Mouse (Mus musculus) embryo, embryonic 11 days (tissue): ENCODE data around the gene Lama1.

Source experiments
- DNase-seq: peaks from one replicate; pipeline ENCODE4 v3.0.0-alpha.2; 2015

Gene Lama1

GRCm38 (mm10) chr17:67696694-67697386, at the start of gene Lama1:
TSS of gene Lama1 (plus strand) at chr17:67697259.
- peak; percentile 93 for DNase-seq

DNA sequence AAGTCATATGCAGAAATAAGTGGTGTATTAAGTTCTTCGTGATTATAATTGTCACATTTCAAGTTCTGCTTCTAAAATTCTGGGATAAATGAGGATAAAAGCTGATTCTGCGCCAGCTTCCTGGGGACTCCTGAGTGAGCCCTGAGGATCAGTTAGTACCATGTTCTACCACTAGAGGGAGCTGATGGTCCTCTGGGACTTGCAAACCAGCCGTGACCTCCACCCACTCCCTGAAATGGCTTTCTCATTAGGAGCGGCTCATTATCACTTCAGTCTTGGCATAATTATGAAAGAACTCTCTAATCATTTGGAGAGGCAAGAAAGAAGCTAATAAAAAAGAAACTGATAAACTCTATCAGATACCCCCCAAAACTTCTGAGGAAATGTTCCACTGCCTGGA, 45.6 kb upstream of the Lama1 start:
- peak; percentile 84 for DNase-seq

DNA sequence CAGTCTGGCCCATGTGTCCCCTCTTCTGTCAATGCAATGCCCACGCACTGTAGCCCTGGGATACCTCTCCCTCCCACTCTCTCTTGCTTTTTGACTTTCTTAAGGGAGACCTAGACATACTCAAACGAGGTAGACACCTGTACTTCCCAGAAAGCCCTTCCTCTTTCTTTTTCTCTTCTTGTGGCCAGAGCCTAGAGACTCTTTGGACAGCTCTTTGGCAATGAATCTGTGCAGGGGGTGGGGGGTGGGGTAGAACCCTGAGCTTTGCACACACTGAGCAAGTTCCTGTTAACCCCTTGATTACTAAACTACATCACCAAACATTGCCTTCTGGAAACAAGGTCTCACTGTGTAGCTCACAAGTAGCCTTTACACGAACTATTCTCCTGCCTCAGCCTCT, 32.8 kb upstream of the Lama1 start:
- DNase-seq, result no peak

- no peak for DNase-seq
Observed at GRCm38 (mm10) chr17:67666981-67667380, 30.1 kb upstream of the Lama1 start.

- DNase-seq, result peak; percentile 77
Observed at GRCm38 (mm10) chr17:67667981-67668380, 29.1 kb upstream of the Lama1 start.

GRCm38 (mm10) chr17:67678576-67678975, 18.5 kb upstream of the Lama1 start:
- no peak for DNase-seq

DNA sequence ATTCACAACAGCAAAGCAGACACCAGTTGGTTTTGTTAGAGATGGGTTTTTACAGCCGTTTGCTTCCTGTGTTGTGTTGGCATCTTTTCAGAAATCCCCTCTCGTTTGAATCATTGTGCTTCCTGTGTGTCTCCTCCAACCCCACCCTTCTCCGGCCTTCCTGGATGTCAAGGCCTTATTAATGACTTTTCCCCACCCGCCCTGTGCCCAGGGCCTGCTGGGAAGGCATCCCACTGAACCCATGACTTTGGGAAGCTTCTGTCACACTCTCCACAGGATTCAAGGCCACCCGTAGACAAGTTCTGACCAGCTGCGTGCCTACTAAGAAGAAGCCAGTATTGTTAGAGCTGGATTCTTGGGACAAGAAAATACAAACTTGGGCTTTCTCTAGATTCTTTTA, 16.0 kb upstream of the Lama1 start:
- DNase-seq, result no peak

DNA sequence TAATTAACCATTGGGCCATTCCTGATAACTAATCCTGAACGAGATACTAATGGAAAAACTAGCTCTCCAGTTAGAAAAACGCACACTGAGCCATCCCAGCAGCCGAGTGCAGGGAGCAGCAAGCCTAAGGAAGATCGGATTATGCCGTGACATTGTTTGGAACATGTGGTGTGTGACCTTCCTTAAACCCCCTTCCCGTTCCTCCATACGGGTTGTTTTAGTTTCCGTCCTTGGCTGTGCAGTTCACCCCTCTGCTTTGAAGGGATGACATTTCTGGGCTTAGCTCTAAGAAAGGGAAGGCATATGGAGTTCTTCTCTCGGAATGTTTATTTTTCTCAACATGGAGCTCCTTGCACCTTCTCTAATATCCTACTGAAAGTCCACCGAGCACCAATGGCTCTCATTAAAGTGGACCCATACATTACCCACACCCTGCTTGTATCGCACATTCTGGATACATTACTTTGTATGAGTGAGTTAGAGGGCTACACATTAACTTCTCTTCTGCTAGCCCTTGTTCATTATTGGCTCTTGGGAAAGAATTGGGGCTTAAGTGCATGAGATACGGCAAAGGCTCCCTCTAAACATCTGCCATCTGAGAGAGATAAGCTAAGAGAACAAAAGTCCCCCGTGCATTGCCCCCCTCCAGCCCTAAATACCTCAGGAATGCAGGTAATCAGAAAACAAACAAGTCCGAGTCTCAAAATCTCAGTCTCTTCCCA, 11.9 kb upstream of the Lama1 start:
- DNase-seq, result peak; percentile 64

DNA sequence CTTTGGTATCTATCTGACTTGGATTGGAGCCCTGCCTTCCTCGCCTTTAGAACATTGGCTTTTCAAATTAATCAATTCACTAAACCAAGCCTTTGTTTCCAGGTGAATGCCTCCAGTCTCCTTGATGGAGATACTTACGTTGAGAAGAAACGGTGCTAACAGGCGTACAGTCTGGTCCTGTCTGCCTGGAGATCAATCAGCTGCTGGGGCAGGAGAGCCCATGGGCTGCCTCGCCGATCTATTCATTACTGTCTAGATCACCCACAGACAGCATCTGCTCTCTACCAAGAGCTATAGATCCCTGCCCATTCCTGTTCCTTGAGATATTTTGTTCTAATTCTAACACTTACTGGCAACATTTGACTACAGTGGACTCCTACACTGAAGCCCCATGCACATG, 9.6 kb upstream of the Lama1 start:
- DNase-seq, result no peak

- no peak for DNase-seq
Observed at GRCm38 (mm10) chr17:67690689-67691088, 6.4 kb upstream of the Lama1 start.

DNA sequence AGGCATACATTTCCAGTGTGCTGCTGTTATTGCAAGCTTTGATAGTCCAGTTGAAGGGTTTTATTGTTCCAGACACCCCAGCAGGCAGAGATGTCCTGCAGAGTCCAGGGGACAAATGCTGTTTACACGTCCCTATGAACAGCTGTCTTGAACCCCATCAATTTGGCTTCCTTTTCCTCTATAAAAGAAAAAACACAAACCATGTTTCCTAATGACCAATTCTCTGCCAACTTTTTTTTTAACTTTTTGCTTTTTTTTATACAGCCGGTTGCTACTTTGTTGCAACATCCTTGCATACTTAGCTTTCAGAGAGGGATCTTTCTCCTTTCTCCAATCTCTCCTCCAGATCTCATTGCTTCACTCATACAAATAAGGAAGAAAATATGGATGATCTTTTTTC, 4.4 kb upstream of the Lama1 start:
- no peak for DNase-seq

DNA sequence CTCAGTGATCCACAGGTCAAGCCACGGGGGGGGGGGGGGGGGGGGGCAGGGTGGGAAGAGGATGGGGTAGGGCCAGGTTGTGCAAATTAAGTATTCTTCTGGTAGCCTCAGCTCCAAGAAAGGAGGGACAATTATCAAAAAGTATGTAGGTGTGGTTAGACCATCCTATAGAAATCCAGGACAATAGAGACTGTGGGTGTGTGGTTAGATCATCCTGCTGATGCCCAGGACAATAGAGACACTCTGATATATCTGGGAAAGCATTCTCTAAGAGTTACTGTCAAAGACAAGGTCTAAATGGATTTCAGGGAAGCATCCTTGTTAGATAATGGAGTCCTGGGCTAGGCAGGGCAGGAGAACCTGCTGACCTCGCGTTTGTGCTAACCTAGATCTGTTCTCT, 3.2 kb upstream of the Lama1 start:
- no peak for DNase-seq

- DNase-seq, result peak; percentile 63
Observed at GRCm38 (mm10) chr17:67697461-67697891, 417 bp downstream of the Lama1 start.

GRCm38 (mm10) chr17:67698301-67698700, 1.2 kb downstream of the Lama1 start:
- DNase-seq, result peak; percentile 88

GRCm38 (mm10) chr17:67701761-67702160, 4.7 kb downstream of the Lama1 start:
- peak; percentile 52 for DNase-seq

DNA sequence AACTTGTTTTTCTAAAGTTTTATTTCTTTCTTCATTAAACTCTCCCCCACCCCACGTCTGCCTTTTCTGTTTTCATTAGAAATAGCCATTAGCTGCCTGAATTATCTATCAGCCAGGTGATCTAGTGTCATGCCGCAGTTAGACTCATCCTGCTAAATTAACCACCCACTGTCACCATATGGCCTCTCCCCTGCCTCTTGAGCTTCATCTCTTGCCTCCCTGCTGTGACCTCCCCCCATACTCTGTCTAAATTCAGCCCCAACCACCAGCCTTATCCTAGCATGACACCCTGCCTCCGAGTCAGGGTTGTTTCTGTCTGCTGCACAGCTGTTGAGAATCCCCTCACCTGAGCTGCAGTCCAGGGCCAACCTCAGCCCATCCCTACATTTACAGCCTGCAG, 5.9 kb downstream of the Lama1 start:
- DNase-seq, result no peak

DNA sequence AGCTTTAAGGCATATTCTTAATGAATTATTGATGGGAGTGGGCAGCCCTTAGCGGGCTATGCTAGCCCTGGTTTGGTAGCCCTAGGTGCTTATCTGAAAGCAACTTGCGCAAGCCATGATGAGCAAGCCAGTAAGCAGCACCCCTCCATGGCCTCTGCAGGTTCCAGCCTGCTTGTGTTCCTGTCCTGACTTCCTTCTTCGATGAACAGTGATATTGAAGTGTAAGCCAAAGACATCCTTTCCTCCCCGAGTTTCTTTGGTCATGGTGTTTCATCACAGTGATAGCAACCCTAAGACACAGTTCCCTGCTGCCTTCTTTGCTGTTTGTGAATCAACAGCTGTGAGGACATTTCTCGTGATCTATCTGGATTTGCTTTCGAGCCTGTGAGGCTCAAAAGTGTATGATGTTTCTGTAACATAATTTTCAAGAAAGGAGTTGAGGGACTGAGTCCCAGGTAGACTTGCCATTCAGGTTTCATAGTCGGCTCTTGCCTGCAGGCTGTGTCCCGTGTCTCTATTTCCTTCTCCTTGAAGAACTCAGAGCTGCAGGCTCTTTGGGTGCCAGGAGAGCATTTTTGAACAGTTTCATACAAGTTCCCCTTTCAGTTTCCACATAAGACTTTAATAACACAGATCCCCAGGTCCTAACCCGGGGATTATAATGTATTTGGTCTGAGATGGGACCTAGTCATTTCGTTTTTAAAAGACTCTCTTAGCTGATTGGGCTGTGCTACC, 8.1 kb downstream of the Lama1 start:
- no peak for DNase-seq

- DNase-seq, result no peak
Observed at GRCm38 (mm10) chr17:67706372-67706771, 9.3 kb downstream of the Lama1 start.

GRCm38 (mm10) chr17:67707793-67708364, 10.8 kb downstream of the Lama1 start:
- DNase-seq, result no peak

GRCm38 (mm10) chr17:67710377-67710781, 13.3 kb downstream of the Lama1 start:
- DNase-seq, result no peak

- no peak for DNase-seq
Observed at GRCm38 (mm10) chr17:67711361-67711760, 14.3 kb downstream of the Lama1 start.

GRCm38 (mm10) chr17:67712929-67713328, 15.9 kb downstream of the Lama1 start:
- no peak for DNase-seq

DNA sequence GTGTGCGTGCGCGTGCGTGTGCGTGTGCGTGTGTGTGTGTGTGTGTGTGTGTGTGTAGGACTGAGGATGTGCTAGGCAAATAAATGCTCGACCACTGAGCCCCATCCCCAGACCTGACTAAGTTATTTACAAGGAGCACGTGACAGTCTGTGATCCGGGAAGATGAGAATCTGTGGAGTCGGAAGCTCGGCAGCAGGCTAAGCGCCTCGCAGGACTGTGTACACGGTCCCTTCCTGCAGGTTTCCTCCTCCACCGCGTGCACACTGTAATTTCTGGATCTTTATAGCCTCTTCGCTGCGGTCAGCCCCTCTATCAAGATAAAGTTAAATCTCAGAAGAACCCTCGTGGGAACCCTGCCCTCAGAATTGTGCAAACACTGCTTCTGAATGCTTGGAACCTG, 18.4 kb downstream of the Lama1 start:
- DNase-seq, result no peak

DNA sequence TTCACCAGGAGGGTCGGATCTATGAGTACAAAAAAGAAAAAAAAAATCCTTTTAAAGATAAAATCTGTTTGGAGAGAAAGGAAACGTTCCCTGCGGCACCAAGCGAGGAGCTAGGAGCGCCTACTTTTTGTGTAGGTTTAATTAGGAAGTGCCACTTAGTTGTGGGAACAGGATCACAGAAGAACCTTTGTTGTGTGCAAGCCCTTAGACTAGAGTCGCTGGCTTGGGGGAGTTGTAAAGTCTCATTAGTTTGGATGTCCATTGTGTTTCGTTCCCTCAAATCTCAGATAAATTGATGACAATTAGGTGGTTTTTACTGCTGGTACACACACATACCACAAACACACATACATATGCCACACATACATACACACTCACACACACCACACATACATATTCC, 25.0 kb downstream of the Lama1 start:
- DNase-seq, result no peak
